Mouse (Mus musculus): ENCODE results near the gene Top3a. TPM values are rescaled to one million over a fixed set of nuclear protein-coding genes. Genes with fewer than 3 reads are reported as not detected.
A peak's percentile ranks its signal among the peaks of the same experiment; 100 is the strongest.

The Top3a gene
- polyA plus RNA-seq, 1 experiment = 6.9 TPM

DNA sequence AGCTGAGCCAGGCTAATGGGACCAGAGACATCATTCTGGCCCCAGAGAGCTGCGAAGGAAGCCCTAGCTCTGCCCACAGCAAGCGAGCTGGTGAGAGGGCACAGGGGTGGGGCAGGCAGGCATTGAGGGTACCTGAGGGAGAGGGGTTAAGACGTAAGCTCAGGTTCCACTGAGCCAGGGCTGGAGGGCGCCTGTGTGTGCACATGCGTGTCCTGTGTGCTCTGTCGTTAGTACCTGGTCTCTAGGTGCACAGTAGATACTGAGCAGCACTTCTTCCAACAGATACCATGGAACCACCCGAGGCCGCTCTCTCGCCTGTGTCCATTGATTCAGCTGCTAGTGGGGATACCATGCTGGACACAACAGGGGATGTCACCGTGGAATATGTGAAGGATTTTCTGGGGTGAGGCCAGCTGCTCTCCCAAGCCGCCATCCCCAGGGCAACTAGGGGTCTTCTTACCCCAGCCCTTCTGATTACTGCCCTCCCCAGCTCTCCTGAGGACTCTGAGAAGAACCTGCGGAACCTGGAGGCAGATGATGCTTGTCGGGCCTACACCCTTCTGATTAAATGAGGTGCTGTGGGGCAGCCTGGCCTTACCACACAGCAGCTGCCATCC is 64.4 kb downstream of the Top3a start:
- DNase-seq (ENCODE audit: low read depth) = no peak

DNA sequence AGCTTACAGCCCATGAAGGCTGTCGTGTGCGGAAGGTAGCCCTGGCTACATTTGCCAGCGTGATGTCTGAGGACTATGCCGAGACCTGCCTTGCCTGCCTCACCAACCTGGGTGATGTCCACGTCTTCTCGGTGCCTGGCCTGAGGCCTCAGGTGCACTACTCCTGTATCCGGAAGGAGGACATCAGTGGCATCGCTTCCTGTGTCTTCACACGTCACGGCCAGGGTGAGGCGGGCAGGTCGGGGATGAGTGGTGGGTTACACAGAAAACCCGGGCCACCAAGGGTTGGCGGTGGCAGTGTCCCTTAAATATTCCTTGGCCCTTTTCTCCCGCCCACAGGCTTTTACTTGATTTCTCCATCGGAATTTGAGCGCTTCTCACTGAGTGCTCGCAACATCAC is 65.1 kb downstream of the Top3a start:
- no peak for DNase-seq (ENCODE audit: low read depth)

DNA sequence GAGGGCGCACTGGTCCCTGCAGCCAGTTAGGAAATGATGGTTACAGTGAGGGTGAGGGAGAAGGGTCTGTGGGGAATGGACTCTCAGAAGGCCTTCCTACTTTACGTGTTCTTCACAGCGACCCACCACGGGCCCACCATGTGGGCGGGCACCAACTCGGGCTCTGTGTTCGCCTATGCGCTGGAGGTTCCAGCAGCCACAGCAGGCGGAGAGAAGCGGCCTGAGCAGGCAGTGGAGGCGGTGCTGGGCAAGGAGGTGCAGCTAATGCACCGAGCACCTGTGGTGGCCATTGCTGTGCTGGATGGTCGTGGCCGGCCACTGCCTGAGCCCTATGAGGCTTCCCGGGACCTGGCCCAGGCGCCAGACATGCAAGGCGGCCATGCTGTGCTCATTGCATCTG is 65.9 kb downstream of the Top3a start:
- no peak for DNase-seq (ENCODE audit: low read depth)

DNA sequence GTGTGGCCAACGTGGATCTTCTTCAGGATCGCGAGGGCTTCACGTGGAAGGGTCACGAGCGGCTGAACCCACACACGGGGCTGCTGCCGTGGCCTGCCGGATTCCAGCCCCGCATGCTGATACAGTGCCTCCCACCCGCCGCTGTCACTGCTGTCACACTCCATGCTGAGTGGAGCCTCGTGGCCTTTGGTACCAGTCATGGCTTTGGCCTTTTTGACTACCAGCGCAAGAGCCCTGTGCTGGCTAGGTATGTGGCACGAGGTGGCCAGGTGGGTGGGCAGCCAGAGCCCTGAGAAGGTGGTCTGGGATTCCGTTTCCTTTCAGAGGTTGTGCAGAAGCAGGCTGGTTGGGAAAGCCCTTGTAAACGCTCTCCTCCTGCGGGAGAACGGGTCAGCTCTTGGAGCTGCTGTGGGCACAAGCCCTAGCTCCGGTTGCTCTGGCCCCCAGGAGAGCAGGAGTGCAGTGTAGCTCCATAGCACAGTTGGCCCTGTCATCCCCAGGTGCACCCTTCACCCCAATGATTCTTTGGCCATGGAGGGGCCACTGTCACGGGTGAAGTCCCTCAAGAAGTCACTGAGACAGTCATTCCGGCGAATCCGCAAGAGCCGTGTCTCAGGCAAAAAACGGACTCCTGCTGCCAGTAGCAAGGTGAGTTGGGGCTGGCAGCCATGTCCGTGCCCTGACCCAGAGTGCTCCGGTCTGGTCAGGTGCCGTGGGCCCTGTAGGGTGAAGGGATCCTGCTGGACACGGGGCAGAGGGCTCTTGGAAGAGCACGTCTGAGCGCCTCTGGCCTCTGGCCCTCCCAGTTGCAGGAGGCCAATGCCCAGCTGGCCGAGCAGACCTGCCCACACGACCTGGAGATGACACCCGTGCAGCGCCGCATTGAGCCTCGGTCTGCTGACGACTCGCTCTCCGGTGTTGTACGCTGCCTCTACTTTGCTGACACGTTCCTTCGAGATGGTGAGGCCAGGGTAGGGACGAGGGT is 67.4 kb downstream of the Top3a start:
- DNase-seq (ENCODE audit: low read depth) = no peak

DNA sequence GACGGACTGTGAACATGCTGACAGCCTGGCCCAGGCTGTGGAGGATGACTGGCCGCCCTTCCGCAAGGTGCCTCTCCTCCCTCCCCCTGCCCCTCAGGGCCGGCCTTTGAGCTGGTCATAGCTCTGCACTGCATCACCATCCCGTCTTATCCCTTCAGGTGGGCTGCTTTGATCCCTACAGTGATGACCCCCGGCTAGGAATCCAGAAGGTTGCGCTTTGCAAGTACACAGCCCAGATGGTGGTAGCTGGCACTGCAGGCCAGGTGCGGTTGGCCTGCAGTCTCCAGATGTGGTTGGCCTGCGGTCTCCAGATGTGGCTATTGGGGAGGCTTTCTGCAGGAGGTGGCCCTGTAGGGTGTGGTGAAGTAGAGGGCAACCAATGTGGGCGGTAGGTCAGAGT is 68.5 kb downstream of the Top3a start:
- DNase-seq (ENCODE audit: low read depth) = no peak

DNA sequence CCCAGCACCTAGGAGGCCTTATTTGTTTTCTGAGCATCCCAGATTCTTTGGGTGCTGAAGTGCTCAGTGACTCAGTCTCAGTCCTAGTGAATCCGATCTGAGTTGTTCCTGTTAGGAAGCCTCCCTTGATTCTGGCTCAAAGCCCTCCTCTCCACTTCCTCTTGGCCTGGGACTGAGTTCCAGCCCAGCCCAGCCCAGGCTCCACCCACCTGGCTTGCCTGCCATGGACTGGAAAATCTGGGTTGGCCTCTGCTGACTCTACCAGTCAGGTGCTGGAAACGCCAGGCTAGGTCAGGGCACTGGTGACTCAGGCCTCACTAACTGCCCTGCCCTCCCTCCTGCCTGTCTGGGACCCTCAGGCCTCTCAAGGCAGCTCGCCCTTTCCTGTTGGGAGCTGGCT is 69.5 kb downstream of the Top3a start:
- peak; percentile 69 for DNase-seq (ENCODE audit: low read depth)

DNA sequence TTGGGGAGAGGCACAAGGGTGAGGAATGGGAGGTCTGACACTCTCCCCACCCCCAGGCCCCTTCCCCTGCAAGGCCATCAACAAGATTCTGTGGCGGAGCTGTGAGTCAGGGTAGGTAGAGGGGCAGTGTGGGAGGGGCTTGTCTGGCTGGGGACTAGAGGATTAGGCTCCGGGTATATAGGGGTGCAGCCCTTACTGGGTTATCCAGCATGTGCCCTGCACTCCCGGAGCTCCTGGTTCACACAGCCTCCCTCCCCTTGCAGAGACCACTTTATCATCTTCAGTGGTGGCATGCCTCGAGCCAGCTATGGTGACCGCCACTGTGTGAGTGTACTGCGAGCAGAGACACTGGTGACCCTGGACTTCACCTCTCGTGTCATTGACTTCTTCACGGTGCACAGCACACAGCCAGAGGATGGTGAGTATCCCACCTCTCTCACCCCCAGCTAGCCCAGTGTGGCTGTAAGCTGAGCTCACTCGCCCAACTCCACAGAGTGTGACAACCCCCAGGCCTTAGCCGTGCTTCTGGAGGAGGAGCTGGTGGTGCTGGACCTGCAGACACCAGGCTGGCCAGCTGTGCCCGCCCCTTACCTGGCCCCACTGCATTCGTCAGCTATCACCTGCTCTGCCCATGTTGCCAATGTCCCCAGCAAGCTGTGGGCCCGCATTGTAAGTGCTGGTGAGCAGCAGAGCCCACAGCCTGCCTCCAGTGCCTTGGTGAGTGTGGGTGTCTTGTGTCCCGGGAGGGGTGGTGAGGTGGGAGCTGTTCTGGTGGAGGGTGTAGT is 70.3 kb downstream of the Top3a start:
- DNase-seq (ENCODE audit: low read depth) = no peak

DNA sequence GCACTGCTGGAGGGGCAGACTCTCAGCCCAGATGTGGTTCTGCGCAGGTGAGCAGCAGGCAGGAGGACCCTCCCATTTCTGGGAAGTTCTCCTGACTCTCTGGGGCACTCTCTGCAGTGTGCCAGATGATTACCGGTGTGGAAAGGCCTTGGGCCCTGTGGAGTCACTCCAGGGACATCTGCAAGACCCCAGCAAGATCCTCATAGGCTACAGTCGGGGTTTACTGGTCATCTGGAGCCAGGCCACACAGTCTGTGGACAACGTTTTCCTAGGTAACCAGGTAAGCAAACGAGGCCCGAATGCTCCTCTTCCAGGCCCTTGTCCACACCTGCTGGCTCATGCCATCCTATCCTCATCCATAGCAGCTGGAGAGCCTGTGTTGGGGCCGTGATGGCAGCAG is 71.1 kb downstream of the Top3a start:
- DNase-seq (ENCODE audit: low read depth) = no peak

DNA sequence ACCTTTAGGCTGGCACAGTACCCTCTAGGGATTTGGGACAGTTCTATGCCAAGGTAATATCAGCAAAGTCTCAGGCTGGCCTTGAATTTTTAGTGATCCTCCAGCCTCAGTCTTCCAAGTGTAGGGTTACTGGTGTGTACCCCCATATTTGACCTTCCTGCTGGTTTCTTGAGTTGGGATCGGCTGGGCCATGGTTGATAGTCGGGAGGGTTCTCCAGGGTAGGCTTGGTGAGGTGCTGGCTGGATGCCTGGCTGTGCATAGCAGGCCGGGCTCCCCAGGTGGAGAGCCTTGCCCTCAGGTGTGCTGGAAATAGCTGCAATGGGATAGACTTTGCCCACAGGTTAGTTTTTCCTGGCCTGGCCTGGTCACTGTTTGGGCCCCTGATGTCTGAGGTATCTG is 71.9 kb downstream of the Top3a start:
- no peak for DNase-seq (ENCODE audit: low read depth)

DNA sequence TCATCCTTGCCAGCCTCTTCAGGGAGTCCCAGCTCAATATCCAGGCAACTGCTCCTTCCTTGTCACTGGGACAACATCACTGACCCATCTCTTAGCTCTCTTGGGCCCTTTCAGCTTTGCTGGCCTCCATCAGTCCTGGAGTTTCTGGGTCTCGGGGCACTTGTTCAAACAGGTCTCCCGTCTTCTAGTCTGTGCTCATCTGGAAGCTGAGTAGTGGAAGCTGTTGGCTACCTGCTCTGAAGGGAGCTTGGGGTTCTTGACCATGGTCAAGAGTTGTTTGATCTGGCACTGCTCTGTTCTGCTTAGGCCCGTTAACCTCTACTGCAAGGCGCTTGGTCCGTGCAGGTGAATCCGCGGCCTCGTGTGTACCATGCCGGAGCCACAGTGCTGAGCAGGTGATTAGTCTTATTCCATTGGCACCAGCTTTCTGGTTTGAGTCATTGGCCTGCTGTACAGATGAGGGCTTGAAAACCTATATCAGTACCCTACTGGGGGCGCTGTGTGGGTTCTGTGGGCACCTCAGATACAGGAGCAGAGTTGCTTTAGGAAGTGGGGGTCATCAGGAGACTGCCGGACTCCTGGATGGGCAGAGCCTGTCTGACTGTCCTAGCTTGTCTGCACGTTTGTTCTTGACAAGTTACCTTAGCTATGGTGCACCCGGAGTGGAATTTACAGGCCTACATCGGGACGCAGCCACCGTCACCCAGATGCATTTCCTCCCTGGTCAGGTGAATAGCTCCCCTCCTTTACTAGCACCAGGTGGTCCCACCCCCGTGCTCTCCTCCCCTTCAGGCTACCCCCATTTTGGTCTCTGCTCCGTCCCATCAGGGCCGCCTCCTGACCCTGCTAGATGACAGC is 72.9 kb downstream of the Top3a start:
- no peak for DNase-seq (ENCODE audit: low read depth)

DNA sequence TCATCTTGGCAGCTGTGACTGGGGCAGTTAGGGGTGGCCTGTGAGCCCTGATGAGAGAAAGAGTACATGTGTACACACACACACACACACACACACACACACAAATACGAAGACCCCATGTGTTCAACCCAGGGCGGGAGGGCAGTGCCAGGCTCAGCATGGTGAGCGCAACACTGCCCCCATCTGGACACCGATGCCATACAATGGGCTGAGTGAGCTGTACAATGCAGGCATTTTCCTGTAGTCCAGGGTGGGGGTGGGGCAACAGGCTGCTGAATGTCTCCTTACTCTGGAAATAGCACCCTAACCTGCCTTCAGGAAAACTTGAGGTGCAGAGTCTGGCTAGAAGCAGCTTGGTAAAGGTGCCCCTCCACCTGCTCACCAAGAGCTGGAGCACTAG is 74.0 kb downstream of the Top3a start:
- DNase-seq (ENCODE audit: low read depth) = no peak

DNA sequence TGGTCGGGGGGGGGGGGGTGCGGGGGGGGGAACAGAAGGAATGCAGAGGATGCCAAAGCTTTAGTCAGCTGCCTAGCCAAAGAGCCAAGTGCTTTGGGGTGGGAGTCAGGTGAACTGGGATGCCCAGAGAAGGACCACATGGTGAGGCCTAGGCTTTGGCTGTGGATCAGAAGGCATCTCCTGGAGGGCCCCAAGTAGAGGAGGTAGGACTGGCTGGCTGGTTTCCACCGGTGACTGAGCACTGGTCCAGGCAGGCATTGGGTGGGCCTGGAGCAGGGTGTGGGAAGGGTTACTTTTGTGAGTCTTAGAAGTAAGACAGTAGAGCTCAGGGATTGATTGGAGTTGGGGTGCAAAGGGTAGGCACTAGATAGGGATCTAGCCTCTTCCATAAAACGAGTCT is 75.6 kb downstream of the Top3a start:
- no peak for DNase-seq (ENCODE audit: low read depth)

DNA sequence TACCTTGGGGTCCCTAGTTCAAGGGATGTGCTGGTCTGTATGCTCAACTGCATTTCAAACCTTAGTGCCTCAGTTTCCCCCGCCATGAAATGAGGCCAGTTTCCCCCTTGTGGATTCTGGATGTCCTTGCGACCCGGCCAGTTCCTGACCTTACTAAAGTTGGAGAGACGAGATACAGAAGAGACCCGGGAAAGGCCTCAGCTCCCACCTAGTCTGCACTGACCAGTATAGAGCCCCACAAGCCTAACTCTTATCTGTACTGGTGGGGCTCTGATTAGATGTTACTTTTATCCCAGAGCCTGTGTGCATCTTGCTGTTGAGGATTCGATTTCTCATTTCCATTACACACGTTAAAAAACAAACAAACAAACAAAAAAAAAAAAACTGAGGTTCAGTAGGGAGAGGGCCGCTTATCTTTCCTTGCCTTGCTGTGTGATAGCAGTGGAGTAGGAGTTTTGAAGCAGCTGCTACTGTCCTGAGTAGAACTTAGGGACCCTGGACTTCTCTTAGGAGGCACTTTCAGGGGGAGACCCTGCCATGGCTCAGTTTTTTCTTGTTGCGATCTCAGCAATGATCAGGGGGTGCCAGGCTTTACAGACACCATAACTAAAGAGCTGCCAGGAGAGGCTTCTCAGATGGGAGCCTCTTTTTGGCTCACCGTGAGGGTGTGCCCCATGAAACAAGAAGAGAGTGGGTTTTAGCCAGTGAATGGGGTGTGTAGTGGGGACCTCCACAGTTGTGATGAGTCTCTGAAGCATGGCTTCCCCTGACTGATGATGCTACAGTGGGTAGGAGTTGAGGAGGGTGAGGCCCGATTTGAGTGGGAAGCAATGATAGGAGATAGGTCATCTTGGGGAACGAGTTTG is 76.6 kb downstream of the Top3a start:
- DNase-seq (ENCODE audit: low read depth) = no peak

DNA sequence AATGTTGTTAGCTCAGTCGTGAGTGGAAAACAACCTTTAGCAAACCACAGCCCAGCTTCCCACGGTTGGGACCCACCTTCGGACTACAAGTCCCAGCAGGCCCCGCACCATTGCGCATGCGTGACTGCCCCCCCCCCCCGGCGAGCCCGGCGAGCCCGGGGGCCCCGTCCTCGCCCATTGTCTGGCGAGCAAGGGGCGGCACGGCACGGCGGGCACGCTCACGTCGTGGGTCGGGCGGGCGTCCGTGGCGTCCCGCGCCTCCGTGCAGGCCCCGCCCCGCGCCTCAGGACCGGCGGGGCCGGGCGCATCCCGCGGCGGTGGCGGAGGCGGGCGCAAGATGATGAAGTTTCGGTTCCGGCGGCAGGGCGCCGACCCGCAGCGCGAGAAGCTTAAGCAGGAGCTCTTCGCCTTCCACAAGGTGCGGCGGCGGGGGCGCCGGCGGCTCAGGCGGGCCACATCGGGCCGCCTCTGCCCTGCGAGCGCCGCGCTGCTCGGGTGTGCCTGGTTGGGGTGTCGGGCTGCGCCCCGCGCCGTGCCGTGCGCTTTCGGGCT is 77.6 kb downstream of the Top3a start, which contains the start of gene Llgl1:
TSS of gene Llgl1 (plus strand) at position 200 of the 552 bp plus-strand sequence.
- DNase-seq (ENCODE audit: low read depth) = no peak

DNA sequence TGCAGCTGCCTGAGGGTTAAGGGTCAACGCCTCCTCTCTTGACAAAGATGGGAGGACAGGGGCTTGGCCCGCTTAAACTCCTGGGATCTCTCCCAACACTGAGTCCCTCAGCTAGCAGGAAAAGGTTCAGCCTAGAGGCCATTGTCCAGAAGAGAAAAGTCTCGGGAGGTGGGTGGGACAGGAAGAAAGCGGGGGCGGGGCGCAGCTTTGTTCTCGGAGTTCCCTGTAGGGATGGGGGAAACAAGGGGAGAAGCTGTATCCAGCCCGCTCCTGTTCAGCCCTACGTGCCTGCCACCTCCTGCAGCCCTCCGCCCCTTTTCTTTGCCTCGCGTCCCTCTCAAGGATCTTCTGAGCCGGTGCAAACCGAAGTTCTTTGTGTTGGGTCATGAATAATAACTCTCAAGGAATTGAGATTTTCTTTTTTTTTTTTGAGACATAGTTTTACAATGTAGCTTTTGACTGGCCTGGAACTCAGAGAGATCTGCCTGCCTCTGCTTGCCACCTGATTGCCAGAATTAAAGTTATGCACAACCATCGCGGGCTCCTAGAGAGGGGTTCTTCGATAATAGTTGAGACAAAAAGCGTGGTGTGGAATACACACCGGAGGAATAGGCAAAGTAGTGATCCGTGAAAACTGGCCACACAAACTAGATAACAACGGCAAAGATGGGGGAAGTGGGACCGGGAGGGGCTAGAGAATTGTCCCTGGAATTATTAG is 78.2 kb downstream of the Top3a start:
- no peak for DNase-seq (ENCODE audit: low read depth)

DNA sequence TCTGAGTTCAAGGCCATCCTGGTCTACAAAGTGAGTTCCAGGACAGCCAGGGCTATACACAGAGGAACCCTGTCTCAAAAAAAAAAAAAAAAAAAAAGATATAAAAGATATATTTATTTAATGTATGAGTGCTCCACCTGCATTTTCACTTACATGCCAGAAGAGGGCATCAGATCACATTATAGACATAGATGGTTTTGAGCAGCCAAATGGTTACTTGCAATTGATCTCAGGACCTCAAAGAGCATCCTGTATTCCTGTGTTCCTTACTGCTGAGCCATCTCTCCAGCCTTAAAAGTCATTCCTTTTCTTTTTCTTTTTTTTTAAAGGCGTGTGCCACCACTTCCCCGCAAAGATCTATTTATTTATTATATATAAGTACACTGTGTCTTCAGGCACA is 79.6 kb downstream of the Top3a start:
- DNase-seq (ENCODE audit: low read depth) = no peak

DNA sequence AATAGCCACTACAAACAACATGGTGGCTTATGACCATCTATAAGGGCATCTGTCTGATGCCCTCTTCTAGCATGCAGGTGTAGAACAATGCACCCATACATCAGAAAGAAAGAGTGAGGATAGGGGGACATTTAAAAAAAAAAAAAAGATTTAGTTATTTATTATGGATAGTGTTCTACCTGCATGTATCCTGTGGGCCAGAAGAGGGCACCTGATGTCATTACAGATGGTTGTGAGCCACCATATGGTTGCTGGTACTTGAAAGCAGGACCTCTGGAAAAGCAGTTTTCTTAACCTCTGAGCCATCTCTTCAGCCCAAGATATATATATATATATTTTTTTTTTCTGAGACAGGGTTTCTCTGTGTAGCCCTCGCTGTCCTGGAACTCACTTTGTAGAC is 81.0 kb downstream of the Top3a start:
- no peak for DNase-seq (ENCODE audit: low read depth)
